Mouse (Mus musculus) midbrain, postnatal 0 days (tissue): Measurements from ENCODE around the gene Pik3r1. TPM values are rescaled to one million over a fixed set of nuclear protein-coding genes. Genes with fewer than 3 reads are reported as not detected.

ENCODE experiments used
- ATAC-seq: fragments of 200-750 bp; cut with Nextera tagmentation; 2 replicates; pipeline ENCODE4 v1.8.0; 2017; ENCODE audit warnings: moderate number of reproducible peaks, mild to moderate bottlenecking, moderate TSS enrichment, moderate library complexity; ENCODE audit not compliant: low FRiP score
- DNase-seq: peaks from one replicate; pipeline ENCODE4 v3.0.0-alpha.2; 2015; ENCODE audit warnings: low spot score
- H3K27ac ChIP-seq: fragments of 300-500 bp; sonication (generic); 2 replicates; pipeline ENCODE4 v1.5.1; 2014; ENCODE audit warnings: low read depth, mild to moderate bottlenecking, low read length, mixed read lengths
- H3K27me3 ChIP-seq: fragments of 300-500 bp; sonication (generic); 2 replicates; pipeline ENCODE4 v1.6.1; 2014; ENCODE audit warnings: low read length, control low read depth, mixed read lengths; ENCODE audit not compliant: insufficient read depth
- H3K36me3 ChIP-seq: fragments of 300-500 bp; sonication (generic); 2 replicates; pipeline ENCODE4 v1.6.1; 2014; ENCODE audit warnings: low read length, control low read depth, mixed read lengths; ENCODE audit not compliant: insufficient read depth
- H3K4me1 ChIP-seq: fragments of 300-500 bp; sonication (generic); 2 replicates; pipeline ENCODE4 v1.6.1; 2014; ENCODE audit warnings: mild to moderate bottlenecking, control low read depth, antibody characterized with exemption, low read length, mixed read lengths; ENCODE audit not compliant: insufficient read depth
- H3K4me2 ChIP-seq: fragments of 300-500 bp; sonication (generic); 2 replicates; pipeline ENCODE4 v1.6.1; 2014; ENCODE audit warnings: low read depth, mild to moderate bottlenecking, low read length, mixed read lengths; ENCODE audit not compliant: poor library complexity, severe bottlenecking
- H3K4me3 ChIP-seq: fragments of 300-500 bp; sonication (generic); 2 replicates; pipeline ENCODE4 v1.5.1; 2014; ENCODE audit warnings: low read depth, mild to moderate bottlenecking, low read length, moderate library complexity
- H3K9ac ChIP-seq: fragments of 300-500 bp; sonication (generic); replicated peaks from 2 replicates; pipeline ENCODE4 v1.6.1; 2014; ENCODE audit warnings: mild to moderate bottlenecking, low read length, moderate library complexity, mixed read lengths; ENCODE audit not compliant: poor library complexity, severe bottlenecking
- H3K9me3 ChIP-seq: fragments of 300-500 bp; sonication (generic); 2 replicates; pipeline ENCODE4 v1.6.1; 2016; ENCODE audit warnings: low read length, control low read depth
- CTCF ChIP-seq: IDR thresholded peaks from 2 replicates; pipeline ENCODE4 v1.5.1; 2016; ENCODE audit warnings: antibody characterized with exemption, mild to moderate bottlenecking
- WGBS: fragments of 180-500 bp; shearing (Covaris S2); extraction: QIAGEN DNeasy Blood & Tissue Kit; methylation state at CpG from one replicate; pipeline ENCODE4 v1.1.7; 2014; 5-methylcytosine and 5-hydroxymethylcytosine counted together
- polyA plus RNA-seq: library from polyadenylated mRNA; unstranded; fragments of >200 nt; fragmentation: Nextera tagmentation; extraction: Ambion mirVana; gene quantifications from 2 replicates; pipeline ENCODE4 v1.2.1, GENCODE M21; 2015
- total RNA-seq: library from RNA; depleted of rRNA; stranded (reverse); fragments of >200 nt; gene quantifications from 2 replicates; pipeline ENCODE4 v1.2.3, GENCODE M21; 2014

The Pik3r1 gene
- total and polyA plus RNA-seq, 2 experiments from 2014 or later, result 54.4 to 99.2 TPM

DNA sequence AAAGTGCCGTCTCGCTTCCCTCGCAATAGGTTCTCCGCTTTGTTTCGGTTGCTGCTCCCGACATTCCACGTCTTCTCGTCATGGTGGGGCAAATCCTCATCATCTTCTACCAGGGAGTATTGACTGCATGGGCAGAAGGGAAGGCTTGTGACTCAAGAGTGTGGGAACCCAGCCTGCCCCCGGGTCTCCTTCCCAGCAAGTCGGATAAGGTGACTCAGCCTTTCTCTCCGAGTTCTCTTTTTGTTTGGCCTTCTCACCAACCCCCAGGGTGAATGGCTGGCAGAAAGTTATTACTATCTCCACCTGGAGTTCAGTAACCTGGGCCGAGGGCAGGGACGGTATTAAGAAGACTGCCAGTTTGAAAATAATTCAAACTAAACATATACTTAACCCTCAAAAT lies 81.8 kb downstream of the Pik3r1 start:
- Histone ChIP-seq H3K27ac (no peak overlapping the region), H3K4me1 (peaks cover 3% of the 10 kb centered on the region; the same call in 1 of the 2 replicates), H3K27me3 (no peaks in the 10 kb centered on the region), H3K4me3 (no peak overlapping the region), H3K9me3 (no peaks in the 10 kb centered on the region), H3K36me3 (peaks cover 42% of the 10 kb centered on the region), H3K9ac (no peak overlapping the region), H3K4me2 (no peak overlapping the region)
- 91% methylated on average over 13 of the region's 13 CpGs for WGBS
- DNase-seq, result no peak
- no peak for ATAC-seq
- TF ChIP-seq CTCF, result no peak

DNA sequence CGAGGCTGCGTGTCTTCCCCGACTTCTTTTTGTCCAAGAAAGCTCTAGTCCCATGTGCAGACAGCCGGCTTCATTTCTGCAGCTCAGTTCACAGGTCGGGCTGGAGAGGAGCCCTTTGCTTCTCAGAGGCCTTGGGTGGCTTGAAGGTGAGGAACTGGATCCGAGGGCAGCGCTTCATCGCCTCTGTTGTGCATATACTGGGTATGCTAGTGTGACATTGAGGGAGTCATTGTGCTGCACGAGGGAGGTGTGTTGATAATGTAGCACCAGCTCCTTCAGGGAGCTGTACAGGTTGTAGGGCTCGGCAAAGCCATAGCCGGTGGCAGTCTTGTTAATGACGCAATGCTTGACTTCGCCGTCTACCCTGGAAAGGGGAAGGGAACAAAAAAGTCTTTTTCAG lies 83.3 kb downstream of the Pik3r1 start:
- WGBS, result 92% methylated on average over 14 of the region's 14 CpGs
- DNase-seq (no peak), ATAC-seq (no peak)
- Histone ChIP-seq H3K9me3 (no peaks in the 10 kb centered on the region), H3K9ac (no peak overlapping the region), H3K4me2 (no peak overlapping the region), H3K27me3 (no peaks in the 10 kb centered on the region), H3K4me1 (no peaks in the 10 kb centered on the region), H3K4me3 (no peak overlapping the region), H3K36me3 (peaks cover 42% of the 10 kb centered on the region), H3K27ac (no peak overlapping the region)
- TF ChIP-seq CTCF, result no peak

DNA sequence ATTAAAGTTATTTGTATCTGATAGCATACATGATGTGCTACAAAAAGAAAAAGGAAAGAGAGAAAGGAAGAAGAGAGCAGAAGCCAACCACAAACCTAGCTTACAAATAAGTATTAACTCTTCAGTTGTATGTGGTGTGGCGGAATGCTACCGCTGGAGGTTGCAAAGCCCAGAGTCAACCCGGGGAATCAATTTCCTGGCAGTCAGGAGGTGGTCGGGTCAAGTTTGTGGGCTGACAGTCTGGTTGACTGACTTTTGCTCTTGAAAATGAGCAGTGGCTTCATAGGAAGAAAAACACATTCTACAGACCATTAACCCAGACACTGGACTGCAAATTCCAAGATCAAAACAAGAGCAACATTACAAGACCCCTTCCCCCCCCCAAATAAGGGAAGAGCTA lies 85.6 kb downstream of the Pik3r1 start:
- Histone ChIP-seq H3K4me3 (no peak overlapping the region), H3K27ac (no peak overlapping the region), H3K36me3 (peaks cover 29% of the 10 kb centered on the region), H3K27me3 (no peaks in the 10 kb centered on the region), H3K4me1 (no peaks in the 10 kb centered on the region), H3K4me2 (no peak overlapping the region), H3K9ac (no peak overlapping the region), H3K9me3 (no peaks in the 10 kb centered on the region)
- no peak for ATAC-seq
- 87% methylated on average over 4 of the region's 4 CpGs for WGBS
- no peak for DNase-seq
- no peak for TF ChIP-seq CTCF

DNA sequence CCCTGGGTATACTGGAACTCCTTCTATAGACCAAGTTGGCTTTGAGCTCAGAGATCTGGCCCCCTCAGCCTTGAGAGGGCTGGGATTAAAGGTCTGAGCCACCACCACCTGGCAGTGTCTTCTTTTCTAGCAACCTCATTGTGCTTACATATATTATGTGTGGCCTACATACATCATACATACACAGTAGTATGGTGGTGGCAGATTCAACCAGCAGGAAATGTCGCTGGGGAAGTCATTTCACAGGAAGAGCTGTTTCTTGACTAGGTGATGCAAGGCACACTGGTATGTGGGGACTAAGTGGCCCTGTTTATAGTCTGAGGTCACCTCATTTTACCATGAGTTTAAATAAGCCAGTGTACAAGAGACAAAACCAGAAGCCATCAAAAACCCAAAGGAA lies 87.9 kb downstream of the Pik3r1 start:
- DNase-seq, result no peak
- WGBS, result 100% methylated on average over 1 of the region's 1 CpGs

DNA sequence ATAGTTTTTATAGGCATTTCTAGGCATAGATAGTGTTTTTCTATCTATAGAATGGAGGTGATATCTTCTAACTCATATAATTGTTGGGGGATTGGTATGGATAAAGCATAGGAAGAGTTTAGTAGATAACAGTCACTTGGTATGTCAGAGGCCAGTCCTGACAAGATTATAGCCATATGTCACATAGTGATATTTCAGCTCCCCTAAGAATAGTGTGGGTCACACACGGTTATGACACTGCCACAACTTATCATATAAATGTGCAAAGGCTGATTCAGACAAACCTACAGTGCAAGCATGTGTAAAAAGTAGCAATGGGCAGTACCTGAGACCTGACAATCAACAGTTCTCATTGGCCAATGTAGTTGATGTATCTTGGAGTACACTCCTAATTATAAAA lies 89.0 kb downstream of the Pik3r1 start:
- DNase-seq (no peak), ATAC-seq (no peak)
- no peak for TF ChIP-seq CTCF
- no peaks in the 10 kb centered on the region for H3K27me3 ChIP-seq
- H3K27ac ChIP-seq, result no peak overlapping the region
- H3K4me3 ChIP-seq, result no peak overlapping the region
- no peak overlapping the region for H3K9ac ChIP-seq
- H3K4me1 ChIP-seq, result no peaks in the 10 kb centered on the region
- H3K36me3 ChIP-seq, result no peaks in the 10 kb centered on the region
- H3K4me2 ChIP-seq, result no peak overlapping the region
- no peaks in the 10 kb centered on the region for H3K9me3 ChIP-seq
- WGBS, result 94% methylated on average over 1 of the region's 1 CpGs

More for the DNA sequence above, 87.9 kb downstream of the Pik3r1 start:
- Histone ChIP-seq H3K4me2 (no peak overlapping the region), H3K4me3 (no peak overlapping the region), H3K9ac (no peak overlapping the region), H3K27ac (no peak overlapping the region), H3K9me3 (no peaks in the 10 kb centered on the region), H3K36me3 (peaks cover 6% of the 10 kb centered on the region; the same call in 1 of the 2 replicates), H3K4me1 (no peaks in the 10 kb centered on the region), H3K27me3 (no peaks in the 10 kb centered on the region)
- no peak for ATAC-seq
- no peak for TF ChIP-seq CTCF

DNA sequence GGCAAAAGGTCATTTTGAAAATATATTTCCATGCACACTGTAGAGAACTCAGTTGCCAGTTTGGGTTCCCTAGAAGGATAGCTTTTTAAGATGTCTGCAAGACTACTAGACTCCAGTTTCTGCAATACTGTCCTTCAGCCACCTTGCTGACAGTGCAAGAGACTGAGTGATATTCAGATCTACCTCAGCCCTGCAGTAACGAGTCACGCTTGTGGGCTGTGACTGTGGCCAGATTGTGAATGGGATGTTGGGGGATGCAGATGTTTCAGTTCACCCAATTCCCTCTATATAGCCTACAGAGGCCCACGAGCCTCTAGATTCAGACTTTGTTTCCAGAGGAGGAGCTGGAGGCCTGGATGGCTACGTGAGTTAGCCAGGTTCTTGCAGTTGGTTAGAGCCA lies 90.0 kb downstream of the Pik3r1 start:
- no peaks in the 10 kb centered on the region for H3K4me1 ChIP-seq
- TF ChIP-seq CTCF, result no peak
- 87% methylated on average over 4 of the region's 4 CpGs for WGBS
- no peak overlapping the region for H3K27ac ChIP-seq
- no peak overlapping the region for H3K4me2 ChIP-seq
- ATAC-seq, result no peak
- H3K9ac ChIP-seq, result no peak overlapping the region
- no peaks in the 10 kb centered on the region for H3K36me3 ChIP-seq
- no peak overlapping the region for H3K4me3 ChIP-seq
- H3K9me3 ChIP-seq, result no peaks in the 10 kb centered on the region
- DNase-seq, result no peak
- no peaks in the 10 kb centered on the region for H3K27me3 ChIP-seq

DNA sequence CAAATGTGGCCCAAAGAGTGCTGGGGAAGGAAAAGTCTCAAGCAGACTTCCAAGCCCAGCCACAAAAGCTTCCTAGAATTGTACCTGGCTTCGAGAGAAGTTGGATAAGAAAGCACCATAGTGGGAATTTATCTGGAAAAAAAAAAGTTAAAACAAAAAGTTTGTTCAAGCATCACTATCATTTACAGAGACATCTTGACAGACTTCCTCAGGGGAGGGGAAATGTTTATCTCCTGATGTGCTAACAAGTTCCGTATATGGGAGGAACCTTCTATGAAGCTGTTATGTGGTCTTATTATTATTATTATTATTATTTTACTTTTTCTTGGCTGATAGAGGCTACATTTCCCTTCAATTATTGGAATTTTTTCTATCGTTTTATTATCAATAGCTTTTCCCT lies 94.1 kb downstream of the Pik3r1 start:
- DNase-seq (no peak), ATAC-seq (no peak)
- no peak overlapping the region for H3K4me3 ChIP-seq
- no peaks in the 10 kb centered on the region for H3K36me3 ChIP-seq
- 92% methylated on average over 3 of the region's 3 CpGs for WGBS
- no peak overlapping the region for H3K9ac ChIP-seq
- H3K27ac ChIP-seq, result no peak overlapping the region
- no peaks in the 10 kb centered on the region for H3K27me3 ChIP-seq
- H3K4me2 ChIP-seq, result no peak overlapping the region
- TF ChIP-seq CTCF, result no peak
- no peaks in the 10 kb centered on the region for H3K4me1 ChIP-seq
- no peaks in the 10 kb centered on the region for H3K9me3 ChIP-seq
